Mouse (Mus musculus): ENCODE data around the gene Gp1ba.

GRCm38 (mm10) chr11:70660571-70660970, 21.6 kb downstream of the Gp1ba start:
- TF ChIP-seq POLR2A (IDR thresholded peaks at IDR 0.05; ENCODE audit: control insufficient read depth in 1 of 2, insufficient read depth in 1 of 2, low read depth in 1 of 2, low read length in 2 of 2, poor library complexity in 1 of 2) (no peak), CHD2 (IDR thresholded peaks at IDR 0.05; ENCODE audit: low read length) (no peak), TAL1 (IDR thresholded peaks at IDR 0.05; ENCODE audit: low read length) (no peak)
